Mouse (Mus musculus): ENCODE measurements at regions not wholly inside any gene's neighbourhood (a gene's known extent, or its start where the extent isn't known, plus 50 kb on each side); places are given as distances from the start of the nearest gene placed in this dataset.

GRCm38 (mm10) chr2:159930744-159931143 is 403.2 kb downstream of the Gm826 start:
- no peak for DNase-seq

- no peak for DNase-seq
Observed at GRCm38 (mm10) chr2:159889701-159890100, 444.3 kb downstream of the Gm826 start.

GRCm38 (mm10) chr2:159884773-159885459 is 449.0 kb downstream of the Gm826 start:
- no peak for DNase-seq

- DNase-seq = no peak
Observed at GRCm38 (mm10) chr2:159866981-159867380, 467.0 kb downstream of the Gm826 start.

- DNase-seq = no peak
Observed at GRCm38 (mm10) chr2:159866391-159866790, 467.6 kb downstream of the Gm826 start.

GRCm38 (mm10) chr2:159863185-159863584 is 470.8 kb downstream of the Gm826 start:
- DNase-seq = no peak

- DNase-seq = no peak
Observed at GRCm38 (mm10) chr2:159853891-159854665, 479.9 kb downstream of the Gm826 start.

- no peak for DNase-seq
Observed at GRCm38 (mm10) chr2:159852959-159853358, 481.0 kb downstream of the Gm826 start.

- peak; percentile 14 for DNase-seq
Observed at GRCm38 (mm10) chr2:159832488-159833113, 501.4 kb downstream of the Gm826 start.

- DNase-seq = peak; percentile 48
Observed at GRCm38 (mm10) chr2:159826417-159826816, 507.5 kb downstream of the Gm826 start.

GRCm38 (mm10) chr2:159818556-159818955 is 515.4 kb downstream of the Gm826 start:
- DNase-seq = peak; percentile 31

GRCm38 (mm10) chr2:159816344-159816743 is 517.6 kb downstream of the Gm826 start:
- DNase-seq = peak; percentile 8
